Mouse (Mus musculus): ENCODE data around the gene Gimap4. TPM values are rescaled to one million over a fixed set of nuclear protein-coding genes. Genes with fewer than 3 reads are reported as not detected.

Gene Gimap4
- polyA plus RNA-seq, 1 experiment: 0.68 TPM

Other genes starting within 250 kb of the Gimap4 start
- gene Zfp467, start 238.7 kb upstream of the Gimap4 start, polyA plus RNA-seq (2012; rRNA removed): 40.7 and 41.4 TPM in 2 replicates
- gene Sspo, start 236.3 kb upstream of the Gimap4 start, polyA plus RNA-seq (2012; rRNA removed): 2.0 and 2.2 TPM in 2 replicates
- gene Atp6v0e2, start 146.9 kb upstream of the Gimap4 start, polyA plus RNA-seq (2012; rRNA removed): 448 and 479 TPM in 2 replicates
- gene Lrrc61, start 129.8 kb upstream of the Gimap4 start, polyA plus RNA-seq (2012; rRNA removed): 25.4 and 29.2 TPM in 2 replicates
- 12.8 and 19.2 TPM in 2 replicates for gene Rarres2, start 111.8 kb upstream of the Gimap4 start, polyA plus RNA-seq (2012; rRNA removed)
- gene Gm45021, start 94.9 kb upstream of the Gimap4 start, polyA plus RNA-seq (2012; rRNA removed): not detected in 2 replicates
- gene Repin1, start 90.7 kb upstream of the Gimap4 start, polyA plus RNA-seq (2012; rRNA removed): 85.2 and 91.0 TPM in 2 replicates
- not detected in 2 replicates for gene Gm44965, start 90.6 kb upstream of the Gimap4 start, polyA plus RNA-seq (2012; rRNA removed)
- gene Zfp775, start 82.5 kb upstream of the Gimap4 start, polyA plus RNA-seq (2012; rRNA removed): 6.2 and 6.3 TPM in 2 replicates
- gene AI854703, start 57.8 kb upstream of the Gimap4 start, polyA plus RNA-seq (2012; rRNA removed): 22.3 and 22.7 TPM in 2 replicates
- 1.4 and 2.1 TPM in 2 replicates for gene Gimap8, start 37.3 kb upstream of the Gimap4 start, polyA plus RNA-seq (2012; rRNA removed)
- gene Gimap9, start 8.4 kb upstream of the Gimap4 start, polyA plus RNA-seq (2012; rRNA removed): 0.46 and 0.90 TPM in 2 replicates
- gene Gimap6, start 23.7 kb downstream of the Gimap4 start, polyA plus RNA-seq (2012; rRNA removed): 4.0 and 4.5 TPM in 2 replicates
- gene Gm28053, start 34.1 kb downstream of the Gimap4 start, polyA plus RNA-seq (2012; rRNA removed): 0.54 and 2.1 TPM in 2 replicates
- gene Gimap7, start 34.1 kb downstream of the Gimap4 start, polyA plus RNA-seq (2012; rRNA removed): not detected in 2 replicates
- 1.6 TPM in 2 replicates for gene Gimap1, start 54.5 kb downstream of the Gimap4 start, polyA plus RNA-seq (2012; rRNA removed)
- 0.67 and 0.82 TPM in 2 replicates for gene Gimap5, start 61.6 kb downstream of the Gimap4 start, polyA plus RNA-seq (2012; rRNA removed)
- gene Gimap3, start 86.3 kb downstream of the Gimap4 start, polyA plus RNA-seq (2012; rRNA removed): 0.28 and 0.34 TPM in 2 replicates
- gene Tmem176a, start 156.4 kb downstream of the Gimap4 start, polyA plus RNA-seq (2012; rRNA removed): 23.7 and 28.1 TPM in 2 replicates
- gene Tmem176b, start 156.9 kb downstream of the Gimap4 start, polyA plus RNA-seq (2012; rRNA removed): 80.2 and 89.1 TPM in 2 replicates
- 0.10 and 0.38 TPM in 2 replicates for gene Aoc1, start 188.3 kb downstream of the Gimap4 start, polyA plus RNA-seq (2012; rRNA removed)
- gene 1600015I10Rik, start 245.3 kb downstream of the Gimap4 start, polyA plus RNA-seq (2012; rRNA removed): 0.12 and 0.32 TPM in 2 replicates

Data from frontal cortex, adult 2 months (tissue).